Mouse (Mus musculus) lung, embryonic 15.5 days (tissue): ENCODE data around the gene Rfng. TPM values are rescaled to one million over a fixed set of nuclear protein-coding genes. Genes with fewer than 3 reads are reported as not detected.
A peak's percentile ranks its signal among the peaks of the same experiment; 100 is the strongest.

Experiments
- ATAC-seq: fragments of 200-750 bp; cut with Nextera tagmentation; 2 replicates; pipeline ENCODE4 v1.8.0; 2017; ENCODE audit warnings: moderate number of reproducible peaks, borderline replicate concordance; ENCODE audit not compliant: low FRiP score, low TSS enrichment; ENCODE audit errors: extremely low read depth
- H3K27ac ChIP-seq: fragments of 300-500 bp; sonication (generic); 2 replicates; pipeline ENCODE4 v1.5.1; 2015; ENCODE audit warnings: moderate library complexity, mild to moderate bottlenecking, inconsistent platforms
- H3K27me3 ChIP-seq: fragments of 300-500 bp; sonication (generic); 2 replicates; pipeline ENCODE4 v1.6.1; 2015; ENCODE audit warnings: inconsistent platforms
- H3K36me3 ChIP-seq: fragments of 300-500 bp; sonication (generic); 2 replicates; pipeline ENCODE4 v1.6.1; 2015; ENCODE audit warnings: inconsistent platforms
- H3K4me1 ChIP-seq: fragments of 300-500 bp; sonication (generic); 2 replicates; pipeline ENCODE4 v1.6.1; 2015; ENCODE audit warnings: inconsistent platforms
- H3K4me2 ChIP-seq: fragments of 300-500 bp; sonication (generic); 2 replicates; pipeline ENCODE4 v1.6.1; 2015; ENCODE audit warnings: inconsistent platforms, mild to moderate bottlenecking, moderate library complexity
- H3K4me3 ChIP-seq: fragments of 300-500 bp; sonication (generic); 2 replicates; pipeline ENCODE4 v1.5.1; 2015; ENCODE audit warnings: mild to moderate bottlenecking, inconsistent platforms
- H3K9ac ChIP-seq: fragments of 300-500 bp; sonication (generic); 2 replicates; pipeline ENCODE4 v1.6.1; 2015; ENCODE audit warnings: inconsistent platforms
- H3K9me3 ChIP-seq: fragments of 300-500 bp; sonication (generic); 2 replicates; pipeline ENCODE4 v1.6.1; 2016; ENCODE audit warnings: inconsistent platforms
- WGBS: fragments of 180-500 bp; shearing (Covaris S2); methylation state at CpG from one replicate; pipeline ENCODE4 v1.1.7; 2015; 5-methylcytosine and 5-hydroxymethylcytosine counted together
- polyA plus RNA-seq: library from polyadenylated mRNA; unstranded; fragments of >200 nt; fragmentation: Nextera tagmentation; extraction: Ambion mirVana; gene quantifications from 2 replicates; pipeline ENCODE4 v1.2.1, GENCODE M21; 2015

Rfng gene
- polyA plus RNA-seq, 1 experiment from 2014 or later = 38.3 TPM

GRCm38 (mm10) chr11:120823551-120823947 lies 39.5 kb upstream of the Rfng start:
- peak; percentile 33 for ATAC-seq

GRCm38 (mm10) chr11:120822831-120823550 lies 39.0 kb upstream of the Rfng start:
- under 1% methylated on average over 14 of the region's 14 CpGs for WGBS

More at GRCm38 (mm10) chr11:120823551-120823947, 39.5 kb upstream of the Rfng start:
- under 1% methylated on average over 39 of the region's 40 CpGs for WGBS
- H3K27ac ChIP-seq = peak overlapping the region; percentile 97
- H3K27me3 ChIP-seq = no peaks in the 10 kb centered on the region
- peak overlapping the region; percentile 93 for H3K4me3 ChIP-seq
- peaks cover 34% of the 10 kb centered on the region for H3K36me3 ChIP-seq
- no peaks in the 10 kb centered on the region for H3K9me3 ChIP-seq
- peak overlapping the region; percentile 80 for H3K4me2 ChIP-seq
- H3K9ac ChIP-seq = peak overlapping the region; percentile 93
- peaks cover 34% of the 10 kb centered on the region for H3K4me1 ChIP-seq

GRCm38 (mm10) chr11:120822321-120822720 lies 38.3 kb upstream of the Rfng start:
- H3K4me1 ChIP-seq = peaks cover 34% of the 10 kb centered on the region
- H3K4me2 ChIP-seq = peak overlapping the region; percentile 80
- no peak overlapping the region for H3K27ac ChIP-seq
- H3K9me3 ChIP-seq = no peaks in the 10 kb centered on the region
- ATAC-seq = no peak
- 52% methylated on average over 4 of the region's 4 CpGs for WGBS
- H3K4me3 ChIP-seq = peak overlapping the region; percentile 93
- peak overlapping the region; percentile 93 for H3K9ac ChIP-seq
- H3K27me3 ChIP-seq = no peaks in the 10 kb centered on the region
- peaks cover 46% of the 10 kb centered on the region for H3K36me3 ChIP-seq

More at GRCm38 (mm10) chr11:120822831-120823550, 39.0 kb upstream of the Rfng start:
- peak overlapping the region; percentile 97 for H3K27ac ChIP-seq
- H3K27me3 ChIP-seq = no peaks in the 10 kb centered on the region
- H3K9me3 ChIP-seq = no peaks in the 10 kb centered on the region
- H3K9ac ChIP-seq = peak overlapping the region; percentile 93
- H3K4me3 ChIP-seq = peak overlapping the region; percentile 93
- peaks cover 39% of the 10 kb centered on the region for H3K36me3 ChIP-seq
- H3K4me2 ChIP-seq = peak overlapping the region; percentile 80
- ATAC-seq = no peak
- peaks cover 34% of the 10 kb centered on the region for H3K4me1 ChIP-seq

GRCm38 (mm10) chr11:120821076-120821922 lies 37.3 kb upstream of the Rfng start:
- H3K4me3 ChIP-seq = peak overlapping the region; percentile 93; the same call in 1 of the 2 replicates
- H3K4me1 ChIP-seq = peaks cover 34% of the 10 kb centered on the region
- H3K9ac ChIP-seq = peak overlapping the region; percentile 14
- no peak for ATAC-seq
- 74% methylated on average over 14 of the region's 14 CpGs for whole genome bisulfite sequencing
- H3K9me3 ChIP-seq = no peaks in the 10 kb centered on the region
- H3K36me3 ChIP-seq = peaks cover 56% of the 10 kb centered on the region
- no peaks in the 10 kb centered on the region for H3K27me3 ChIP-seq
- no peak overlapping the region for H3K27ac ChIP-seq
- H3K4me2 ChIP-seq = peak overlapping the region; percentile 80

GRCm38 (mm10) chr11:120820546-120820945 lies 36.5 kb upstream of the Rfng start:
- no peak for ATAC-seq
- 89% methylated on average over 14 of the region's 14 CpGs for WGBS
- peaks cover 31% of the 10 kb centered on the region for H3K4me1 ChIP-seq
- no peak overlapping the region for H3K4me2 ChIP-seq
- no peak overlapping the region for H3K9ac ChIP-seq
- no peak overlapping the region for H3K27ac ChIP-seq
- no peaks in the 10 kb centered on the region for H3K9me3 ChIP-seq
- H3K36me3 ChIP-seq = peaks cover 64% of the 10 kb centered on the region
- H3K27me3 ChIP-seq = no peaks in the 10 kb centered on the region
- no peak overlapping the region for H3K4me3 ChIP-seq

- no peak overlapping the region for H3K4me3 ChIP-seq
- H3K27me3 ChIP-seq = no peaks in the 10 kb centered on the region
- ATAC-seq = no peak
- H3K36me3 ChIP-seq = peaks cover 74% of the 10 kb centered on the region
- no peaks in the 10 kb centered on the region for H3K9me3 ChIP-seq
- peaks cover 23% of the 10 kb centered on the region for H3K4me1 ChIP-seq
- H3K9ac ChIP-seq = no peak overlapping the region
- 95% methylated on average over 6 of the region's 6 CpGs for WGBS
- no peak overlapping the region for H3K4me2 ChIP-seq
- no peak overlapping the region for H3K27ac ChIP-seq
Observed at GRCm38 (mm10) chr11:120819556-120819955, 35.5 kb upstream of the Rfng start.

GRCm38 (mm10) chr11:120818251-120818650 lies 34.2 kb upstream of the Rfng start:
- peaks cover 23% of the 10 kb centered on the region for H3K4me1 ChIP-seq
- H3K27me3 ChIP-seq = no peaks in the 10 kb centered on the region
- no peak overlapping the region for H3K9ac ChIP-seq
- H3K36me3 ChIP-seq = peaks cover 87% of the 10 kb centered on the region
- no peak overlapping the region for H3K27ac ChIP-seq
- no peak overlapping the region for H3K4me2 ChIP-seq
- H3K4me3 ChIP-seq = no peak overlapping the region
- 94% methylated on average over 13 of the region's 13 CpGs for WGBS
- H3K9me3 ChIP-seq = no peaks in the 10 kb centered on the region
- ATAC-seq = no peak

GRCm38 (mm10) chr11:120817358-120817757 lies 33.4 kb upstream of the Rfng start:
- H3K4me2 ChIP-seq = no peak overlapping the region
- no peaks in the 10 kb centered on the region for H3K9me3 ChIP-seq
- no peak overlapping the region for H3K4me3 ChIP-seq
- 80% methylated on average over 6 of the region's 6 CpGs for WGBS
- H3K4me1 ChIP-seq = peaks cover 16% of the 10 kb centered on the region
- H3K9ac ChIP-seq = no peak overlapping the region
- no peaks in the 10 kb centered on the region for H3K27me3 ChIP-seq
- H3K27ac ChIP-seq = no peak overlapping the region
- ATAC-seq = no peak
- H3K36me3 ChIP-seq = peaks cover 96% of the 10 kb centered on the region

GRCm38 (mm10) chr11:120812068-120812467 lies 28.1 kb upstream of the Rfng start:
- H3K9ac ChIP-seq = no peak overlapping the region
- H3K4me3 ChIP-seq = no peak overlapping the region
- no peak overlapping the region for H3K27ac ChIP-seq
- no peaks in the 10 kb centered on the region for H3K4me1 ChIP-seq
- peaks cover 100% of the 10 kb centered on the region for H3K36me3 ChIP-seq
- no peak for ATAC-seq
- H3K9me3 ChIP-seq = no peaks in the 10 kb centered on the region
- no peaks in the 10 kb centered on the region for H3K27me3 ChIP-seq
- WGBS = 92% methylated on average over 16 of the region's 16 CpGs
- H3K4me2 ChIP-seq = no peak overlapping the region

GRCm38 (mm10) chr11:120808010-120808409 lies 24.0 kb upstream of the Rfng start:
- H3K27ac ChIP-seq = no peak overlapping the region
- H3K36me3 ChIP-seq = peaks cover 77% of the 10 kb centered on the region
- H3K4me3 ChIP-seq = no peak overlapping the region
- H3K27me3 ChIP-seq = no peaks in the 10 kb centered on the region
- no peak for ATAC-seq
- H3K9ac ChIP-seq = no peak overlapping the region
- H3K4me2 ChIP-seq = no peak overlapping the region
- H3K9me3 ChIP-seq = no peaks in the 10 kb centered on the region
- WGBS = 85% methylated on average over 12 of the region's 12 CpGs
- H3K4me1 ChIP-seq = no peaks in the 10 kb centered on the region

- no peak overlapping the region for H3K9ac ChIP-seq
- WGBS = 81% methylated on average over 7 of the region's 7 CpGs
- H3K36me3 ChIP-seq = peaks cover 53% of the 10 kb centered on the region
- H3K4me1 ChIP-seq = peaks cover under 1% of the 10 kb centered on the region; the same call in 1 of the 2 replicates
- no peaks in the 10 kb centered on the region for H3K9me3 ChIP-seq
- no peaks in the 10 kb centered on the region for H3K27me3 ChIP-seq
- H3K4me2 ChIP-seq = no peak overlapping the region
- H3K4me3 ChIP-seq = no peak overlapping the region
- H3K27ac ChIP-seq = no peak overlapping the region
- no peak for ATAC-seq
Observed at GRCm38 (mm10) chr11:120805375-120806298, 21.6 kb upstream of the Rfng start.
